Mouse (Mus musculus) liver, embryonic 14.5 days (tissue): ENCODE data around the gene Ntn5.

ENCODE experiments used
- CTCF ChIP-seq: IDR thresholded peaks from 2 replicates; pipeline ENCODE4 v1.5.1; 2016; ENCODE audit warnings: antibody characterized with exemption, low read depth, control low read depth
- EP300 ChIP-seq: IDR thresholded peaks from 2 replicates; pipeline ENCODE4 v1.6.1; 2016; ENCODE audit warnings: antibody characterized with exemption, low read depth

DNA sequence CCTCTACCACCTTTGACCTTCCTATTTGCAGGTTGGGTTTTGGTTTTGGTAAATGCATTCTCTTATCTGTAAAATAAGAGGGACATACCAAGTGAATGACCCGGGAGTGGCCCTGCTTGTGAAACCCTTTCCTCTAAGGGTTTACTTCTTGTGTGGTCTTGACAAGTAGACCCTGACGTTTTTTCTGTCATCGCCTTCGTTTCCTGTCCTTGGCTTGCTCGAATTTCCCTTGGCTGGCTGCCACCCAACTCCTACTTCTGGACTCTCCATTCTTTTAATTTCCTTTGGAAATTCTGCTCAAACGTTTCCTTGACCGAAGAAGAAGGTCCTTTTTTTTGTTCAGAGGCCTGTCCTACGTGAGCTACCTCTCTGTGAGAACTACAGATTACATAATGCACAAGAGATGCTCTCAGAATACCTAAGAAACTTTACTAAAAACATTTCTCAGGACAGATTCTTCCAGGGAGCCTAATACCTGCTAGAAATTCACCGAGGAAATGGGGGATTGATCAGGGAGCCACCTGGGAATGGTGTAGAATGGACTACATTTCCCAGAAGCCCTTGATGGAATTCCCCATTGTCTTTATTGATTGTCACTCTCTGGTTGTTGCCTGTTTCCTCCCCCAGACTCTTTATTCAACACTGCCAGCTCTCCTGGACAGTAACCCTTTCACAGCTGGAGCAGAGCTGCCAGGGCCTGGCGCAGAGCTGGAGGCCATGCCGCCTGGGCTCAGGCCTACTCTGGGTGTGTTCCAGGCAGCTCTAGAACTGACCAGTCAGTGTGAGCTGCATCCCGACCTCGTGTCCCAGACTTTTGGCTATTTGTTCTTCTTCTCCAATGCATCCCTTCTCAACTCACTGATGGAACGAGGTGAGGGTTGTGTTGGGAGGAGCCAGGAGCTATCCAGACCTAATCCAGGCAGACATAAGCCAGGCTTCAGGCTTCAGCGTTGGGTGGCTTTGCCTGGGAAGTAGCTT, 47.8 kb upstream of the Ntn5 start:
- no peak for TF ChIP-seq EP300
- TF ChIP-seq CTCF = no peak
